In the genomic region with DNA sequence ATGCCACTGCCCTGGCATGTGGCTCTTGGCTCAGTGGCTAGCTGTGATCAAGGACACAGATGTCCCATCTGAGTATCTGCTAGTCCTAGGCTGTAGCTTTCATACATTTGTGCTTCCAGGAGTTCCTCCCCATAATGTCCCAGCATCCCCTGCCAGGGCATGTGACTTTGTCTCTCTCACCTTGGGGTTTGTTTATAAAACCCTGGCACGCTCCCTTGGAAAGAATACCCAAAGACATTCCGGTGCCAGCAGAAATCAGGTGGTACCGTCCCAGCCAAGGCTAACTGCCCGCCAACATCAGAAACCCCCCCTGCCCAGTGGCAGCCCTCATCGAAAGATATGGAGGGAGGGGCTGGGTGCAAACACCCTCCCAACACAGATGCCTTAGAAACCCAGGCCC, we compare ENCODE assay signal across 29 mouse cellular contexts.
A peak's percentile ranks its signal among the peaks of the same experiment; 100 is the strongest.
DNase-seq lines count a peak whose midpoint lies in the region; ATAC-seq lines count a peak whose summit lies in the region.
"Had no signal": no experiment of that assay in that cellular context is flagged by ENCODE, and none has a peak within 500 bp of the region (broad histone marks: within the 10 kb centered on the region; RNA-seq: fewer than 3 reads in every experiment).

No protein-coding gene starts in this region.

- H3K9me3 ChIP-seq in heart, embryonic 11.5 days (replicated peaks; ENCODE audit: control insufficient read depth, low read length) = no peaks in the 10 kb centered on the region
- H3K9me3 ChIP-seq: embryonic facial prominence, embryonic 12.5 days; intestine, embryonic 15.5 days; liver, embryonic 15.5 days had no signal

- peak; percentile 27 for DNase-seq in adrenal gland, postnatal 14 days
- DNase-seq in adrenal gland, postnatal 36 days = no peak
- peak; percentile 23 to 30 for DNase-seq in heart, adult 9 months (ENCODE audit: low spot score in 2 of 2)
- DNase-seq in kidney, adult 9 months = peak; percentile 47
- DNase-seq in kidney, postnatal 4 days = no peak
- no peak for DNase-seq in testis, postnatal 10 days (ENCODE audit: low spot score)
- no peak for DNase-seq in gastrocnemius, postnatal 36 days
- DNase-seq: adrenal gland, adult 2 months; cerebellum, adult 8-10 months; embryo, embryonic 11 days; gastrocnemius, postnatal 14 days; layer of hippocampus, adult 9-11 months; liver; lung, embryonic 14.5 days; lung, postnatal 14 days; right cerebral cortex, postnatal 25 days; thymus, adult 18-20 months; thymus, postnatal 25 days had no signal

- ATAC-seq in heart, embryonic 11.5 days (replicated peaks; ENCODE audit: insufficient number of reproducible peaks, low FRiP score, low TSS enrichment) = no peak
- ATAC-seq: activated CD4-positive, CD25-positive, alpha-beta regulatory T cell, adult 4 months; forebrain, embryonic 14.5 days; hindbrain, postnatal 0 days; intestine, embryonic 15.5 days; midbrain, embryonic 16.5 days had no signal

- H3K4me1 ChIP-seq in heart, embryonic 11.5 days (ENCODE audit: control insufficient read depth, insufficient read depth, low read length) = no peaks in the 10 kb centered on the region
- H3K4me1 ChIP-seq: embryonic facial prominence, embryonic 12.5 days; hindbrain, embryonic 12.5 days; intestine, embryonic 15.5 days; liver, embryonic 15.5 days had no signal

- H3K4me2 ChIP-seq in heart, embryonic 11.5 days = no peak overlapping the region
- H3K4me2 ChIP-seq: embryonic facial prominence, embryonic 12.5 days; hindbrain, embryonic 12.5 days; intestine, embryonic 15.5 days; liver, embryonic 15.5 days; lung, embryonic 14.5 days had no signal

- no peaks in the 10 kb centered on the region for H3K36me3 ChIP-seq in heart, embryonic 11.5 days (ENCODE audit: control insufficient read depth, insufficient read depth, low read length)
- H3K36me3 ChIP-seq: embryonic facial prominence, embryonic 12.5 days; hindbrain, embryonic 12.5 days; intestine, embryonic 15.5 days; liver, embryonic 15.5 days had no signal

- H3K27me3 ChIP-seq in heart, embryonic 11.5 days (ENCODE audit: control insufficient read depth, insufficient read depth, low read length) = no peaks in the 10 kb centered on the region
- H3K27me3 ChIP-seq: CH12.LX; embryonic facial prominence, embryonic 12.5 days; hindbrain, embryonic 12.5 days; intestine, embryonic 15.5 days; liver, embryonic 15.5 days had no signal

- no peak overlapping the region for H3K4me3 ChIP-seq in heart, embryonic 11.5 days (ENCODE audit: low read depth, low read length)
- H3K4me3 ChIP-seq: embryonic facial prominence, embryonic 12.5 days; heart, adult 2 months; hindbrain, embryonic 12.5 days; intestine, embryonic 15.5 days; liver, embryonic 15.5 days had no signal

- H3K27ac ChIP-seq in heart, embryonic 11.5 days (ENCODE audit: low read depth, low read length) = no peak overlapping the region
- H3K27ac ChIP-seq: embryonic facial prominence, embryonic 12.5 days; heart, adult 2 months; hindbrain, embryonic 12.5 days; hindbrain, postnatal 0 days; intestine, embryonic 15.5 days; liver, embryonic 15.5 days had no signal

- intact Hi-C loops in gastrocnemius, postnatal 36 days (cut with DNase I) = no loop called here

- H3K9ac ChIP-seq in heart, embryonic 11.5 days (ENCODE audit: low read depth, low read length) = no peak overlapping the region
- H3K9ac ChIP-seq: embryonic facial prominence, embryonic 12.5 days; hindbrain, embryonic 12.5 days; intestine, embryonic 15.5 days; liver, embryonic 15.5 days; lung, embryonic 14.5 days had no signal

- 79% methylated on average over 5 of the region's 5 CpGs for WGBS in heart, embryonic 11.5 days (ENCODE audit: insufficient replicate concordance)

Comparison
In these comparisons a context has a peak if more than half of its experiments do, and no peak if none do; other contexts are left out.
1. DNase-seq: peak in adrenal gland, postnatal 14 days (single experiment), heart, adult 9 months (2 of 2) and kidney, adult 9 months (single experiment); none in adrenal gland, postnatal 36 days (0 of 2), kidney, postnatal 4 days (0 of 2), testis, postnatal 10 days (single experiment) and gastrocnemius, postnatal 36 days (0 of 2).